Mouse (Mus musculus) activated CD4-positive, CD25-positive, alpha-beta regulatory T cell, adult 4 months (primary cell): ENCODE data around the gene Rad52. TPM values are rescaled to one million over a fixed set of nuclear protein-coding genes. Genes with fewer than 3 reads are reported as not detected.

Experiments
- ATAC-seq: one replicate; pipeline ENCODE4 v1.8.0; 2017
- polyA plus RNA-seq, 2 experiments: library from polyadenylated mRNA; unstranded; fragments of 100-300 nt; shearing (Covaris generic); gene quantifications; one replicate each; pipeline ENCODE4 v1.2.1; 2017

The Rad52 gene
- polyA plus RNA-seq: 10 to 100 TPM; 50.5 to 53.0 TPM

DNA sequence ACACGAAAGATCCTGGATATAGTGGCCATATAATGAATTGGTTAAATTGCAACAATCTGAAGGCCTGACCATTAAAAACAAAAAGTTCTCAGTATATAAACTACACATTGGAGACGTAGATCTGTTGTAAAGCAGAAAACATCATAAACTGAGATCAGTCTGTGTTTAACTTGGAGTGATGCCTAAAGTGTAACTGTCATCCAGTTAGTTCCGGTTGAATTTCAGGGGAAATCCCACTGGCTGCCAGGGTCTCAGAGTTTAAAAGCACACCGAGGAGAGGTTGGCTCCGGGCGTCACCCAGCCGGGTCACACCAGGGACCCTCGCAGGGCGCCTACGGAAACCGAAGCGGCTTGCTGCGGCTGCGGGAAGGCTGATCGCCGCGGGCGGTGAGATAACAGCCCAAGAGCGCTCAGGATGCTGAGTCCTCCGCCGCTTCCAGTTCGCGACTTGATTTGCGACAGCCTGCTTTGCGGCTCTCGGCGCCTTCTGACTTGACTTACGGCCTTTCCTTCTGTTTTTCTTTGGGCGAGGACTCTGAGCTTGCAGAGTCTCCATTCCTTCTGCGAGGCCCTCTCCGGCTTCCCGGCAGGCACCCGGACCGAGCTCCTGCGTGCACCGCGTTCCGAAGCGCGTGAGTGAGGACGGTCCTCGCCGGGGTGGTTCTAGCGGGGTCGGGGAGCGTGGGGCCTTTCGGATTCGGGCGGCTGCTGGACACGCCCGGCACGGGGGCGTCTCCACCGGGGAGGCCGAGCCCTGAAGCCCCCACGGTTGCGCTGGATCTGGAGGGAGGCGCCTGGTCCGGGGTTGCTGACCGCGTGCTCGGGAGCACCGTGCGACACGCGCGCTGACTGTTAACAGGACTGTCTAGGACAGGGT is at the start of gene Rad52:
Gene Rad52 (plus strand): TSS at position 495 of the 877 bp plus-strand sequence.
- peak; percentile 82 for ATAC-seq

DNA sequence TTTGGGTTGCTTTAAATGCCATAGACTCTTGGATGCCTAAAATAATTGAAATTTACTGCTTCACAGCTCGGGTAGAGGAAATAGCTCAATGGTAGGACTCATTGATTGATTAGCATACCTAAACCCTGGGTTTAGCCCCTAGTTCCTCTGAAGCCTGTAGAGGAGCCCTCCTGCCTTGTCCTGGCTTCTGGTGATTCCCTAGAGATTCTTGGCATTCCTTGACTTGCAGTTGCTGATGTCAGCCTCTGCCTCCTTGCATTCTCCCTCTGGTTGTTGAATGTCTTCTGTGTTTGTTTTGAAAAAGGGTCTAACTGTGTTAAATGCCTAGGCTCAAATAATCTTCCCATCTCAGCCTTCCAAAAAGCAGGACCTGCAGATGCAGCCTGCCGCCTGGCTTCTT is 48.3 kb upstream of the Rad52 start:
- no peak for ATAC-seq

DNA sequence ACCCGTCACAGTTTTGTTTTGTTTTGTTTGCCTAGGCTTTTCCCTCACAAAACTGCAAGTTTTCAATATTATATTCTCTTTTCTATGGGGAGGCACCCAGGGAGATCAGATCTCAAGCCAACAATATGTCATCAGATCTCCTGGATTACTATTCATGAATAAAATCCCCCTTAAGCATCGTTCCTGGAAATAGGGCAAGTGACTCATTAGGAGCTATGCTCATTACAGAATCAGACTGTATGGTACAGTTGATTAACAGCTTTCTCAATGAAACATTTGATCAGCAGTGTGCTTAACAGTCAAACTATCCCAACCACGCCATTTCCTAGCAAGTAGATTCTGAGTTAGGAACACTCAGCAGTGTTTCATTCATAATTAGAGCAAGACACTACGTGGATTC is 47.0 kb upstream of the Rad52 start:
- no peak for ATAC-seq

DNA sequence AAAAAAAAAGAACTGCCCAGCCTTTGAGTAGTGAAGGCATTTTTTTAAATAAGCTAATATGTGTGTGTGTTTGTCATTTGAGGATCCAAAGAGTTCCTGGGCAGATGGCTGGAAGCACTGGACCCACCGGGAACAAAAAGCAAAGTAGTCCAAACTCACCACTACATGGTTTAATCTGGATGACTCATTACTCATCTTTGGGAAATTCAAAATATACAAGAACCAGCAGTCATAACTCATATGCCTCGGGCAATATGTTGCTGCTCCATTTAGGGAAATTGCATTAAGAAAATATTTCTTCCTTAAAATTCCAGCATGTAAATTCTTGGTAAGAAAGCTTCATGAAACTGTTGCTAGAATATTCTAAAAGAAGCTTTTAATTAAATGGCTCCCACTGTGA is 42.3 kb upstream of the Rad52 start:
- ATAC-seq: no peak

DNA sequence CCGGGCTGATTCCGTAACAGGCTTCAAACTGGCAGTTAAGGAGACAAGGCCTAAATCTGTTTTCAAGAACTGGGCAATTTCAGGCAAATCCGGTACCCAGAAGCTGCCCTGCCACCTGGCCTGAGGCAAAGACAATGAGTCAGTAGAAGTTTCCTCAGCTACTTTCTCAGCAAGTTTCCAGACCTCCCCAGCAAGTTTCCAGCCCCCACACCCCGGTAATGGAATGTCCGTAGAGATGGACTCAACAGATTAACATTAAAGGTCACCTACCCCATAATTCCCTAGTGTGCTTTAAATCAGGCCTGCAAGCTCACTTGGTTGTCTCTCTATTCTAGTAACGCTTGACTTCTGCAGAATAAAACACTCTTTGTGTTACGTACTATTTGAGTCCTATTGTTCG is 41.0 kb upstream of the Rad52 start:
- no peak for ATAC-seq

DNA sequence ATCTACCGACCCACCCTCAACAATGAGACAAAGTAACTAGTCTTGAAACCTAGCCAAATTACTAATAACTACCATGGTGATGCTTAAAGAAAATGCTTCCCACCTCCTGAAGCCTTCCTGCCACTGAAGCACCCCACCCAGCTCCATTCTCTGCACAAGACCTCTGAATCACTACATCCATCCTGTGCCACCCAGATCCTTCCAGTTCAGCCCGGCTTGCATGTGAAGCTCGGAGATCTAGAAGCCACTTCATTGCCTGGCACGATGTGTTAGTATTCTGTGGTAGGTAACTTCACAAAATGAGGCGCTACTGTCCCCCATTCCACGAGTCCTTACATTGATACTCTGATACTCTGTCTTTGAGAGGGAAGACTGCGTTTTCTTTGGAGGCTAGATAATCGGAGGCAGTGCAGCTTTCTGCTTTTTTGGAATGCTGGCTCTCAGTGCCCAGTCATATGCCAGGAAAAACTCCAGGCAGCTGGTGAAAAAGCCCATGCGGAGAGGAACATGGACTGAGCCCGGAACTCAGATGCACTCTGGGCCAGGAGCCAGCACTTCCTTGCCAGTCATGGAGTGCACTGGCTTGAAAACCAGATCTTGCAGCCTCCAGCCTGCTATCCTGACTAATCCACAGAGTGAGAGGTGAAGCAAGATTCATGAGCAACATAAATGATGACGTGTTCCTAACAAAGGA is 38.0 kb upstream of the Rad52 start:
- no peak for ATAC-seq

DNA sequence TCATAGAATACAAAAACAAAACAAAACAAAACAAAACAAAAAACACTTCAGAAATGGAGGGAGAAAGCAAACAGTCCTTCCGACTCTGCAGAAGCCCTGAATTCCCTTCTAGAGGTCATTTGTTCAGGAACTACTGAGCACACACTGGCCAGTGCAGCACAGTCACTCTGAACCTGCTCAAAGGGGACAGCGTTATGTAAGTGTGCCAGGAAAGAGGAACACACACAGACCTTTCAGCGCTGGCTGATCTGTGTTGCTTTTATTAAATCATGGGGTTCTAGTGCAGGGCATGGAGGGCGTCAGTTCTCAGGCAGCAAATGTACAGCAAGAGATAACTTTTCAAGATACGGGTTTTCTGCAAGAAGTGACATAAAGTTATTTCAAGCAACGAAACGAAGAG is 19.3 kb upstream of the Rad52 start:
- ATAC-seq: no peak

DNA sequence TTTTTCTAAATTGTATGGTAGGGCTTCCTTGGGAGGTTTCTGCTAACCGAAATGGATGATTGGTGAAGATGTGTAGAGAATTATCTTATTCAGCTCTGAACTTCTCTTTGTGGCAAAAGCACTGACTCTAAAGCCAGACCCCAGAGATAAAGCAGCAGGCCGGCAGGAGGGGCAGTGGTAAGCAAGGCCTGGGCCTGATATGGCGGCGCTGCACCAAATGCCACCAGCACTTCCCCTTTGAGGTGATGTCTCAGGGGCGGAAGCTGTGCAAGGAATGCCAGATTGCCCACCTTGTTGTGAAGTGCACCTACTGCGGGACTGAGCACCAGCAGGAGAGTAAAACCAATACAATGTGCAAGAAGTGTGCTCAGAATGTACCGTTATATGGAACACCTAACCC is 9.8 kb upstream of the Rad52 start:
- no peak for ATAC-seq

DNA sequence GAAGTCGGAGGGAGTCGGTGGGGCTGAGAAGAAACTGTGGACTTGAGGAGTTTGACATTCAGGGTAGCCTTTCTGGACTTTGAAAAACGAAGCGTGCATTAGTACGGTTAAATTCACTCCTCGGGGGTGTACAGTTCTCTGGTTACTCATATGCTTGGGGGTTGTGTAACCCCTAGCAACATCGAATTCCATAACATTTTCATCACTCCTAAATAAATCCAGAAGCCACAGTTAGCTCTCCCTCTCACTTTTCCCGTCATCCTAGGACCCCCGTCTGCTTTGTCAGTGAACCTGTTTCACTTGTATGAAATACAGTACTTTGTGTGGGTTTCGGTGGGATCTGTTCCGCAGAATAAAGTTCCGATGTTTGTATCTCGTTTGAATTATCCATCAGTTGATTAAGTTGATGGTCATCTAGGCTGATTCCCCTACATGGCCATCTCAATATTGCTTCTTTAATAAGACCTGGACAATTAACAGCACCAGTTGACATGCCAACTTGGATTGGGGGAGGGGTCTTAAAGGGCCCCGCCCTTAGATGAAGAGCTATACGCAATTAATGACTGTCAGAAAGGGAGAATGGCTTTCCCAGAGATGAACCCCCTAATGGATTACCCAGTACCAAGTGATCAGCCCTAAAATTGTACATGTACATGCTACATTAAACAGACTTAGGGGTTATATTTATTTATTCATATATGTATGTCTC is 737 bp downstream of the Rad52 start:
- ATAC-seq: no peak

DNA sequence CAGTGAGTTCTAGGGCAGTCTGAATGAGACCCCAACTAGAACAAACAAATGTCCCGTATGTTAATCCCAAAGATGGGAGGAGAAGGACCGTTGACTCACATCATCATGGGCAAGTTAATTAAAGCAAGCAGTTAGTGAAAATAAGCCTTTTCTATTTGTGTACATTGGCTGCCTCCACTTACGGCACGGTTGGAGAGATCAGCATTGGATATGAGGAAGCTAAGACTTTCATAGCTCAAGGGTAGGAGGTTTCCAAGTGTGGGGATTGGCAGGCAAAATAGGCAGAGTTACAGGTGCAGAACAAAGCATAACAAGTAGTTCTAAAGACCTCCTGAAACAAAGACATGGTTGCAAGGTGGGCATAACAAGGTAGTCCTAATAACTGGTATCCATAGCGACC is 3.0 kb downstream of the Rad52 start:
- ATAC-seq: no peak

DNA sequence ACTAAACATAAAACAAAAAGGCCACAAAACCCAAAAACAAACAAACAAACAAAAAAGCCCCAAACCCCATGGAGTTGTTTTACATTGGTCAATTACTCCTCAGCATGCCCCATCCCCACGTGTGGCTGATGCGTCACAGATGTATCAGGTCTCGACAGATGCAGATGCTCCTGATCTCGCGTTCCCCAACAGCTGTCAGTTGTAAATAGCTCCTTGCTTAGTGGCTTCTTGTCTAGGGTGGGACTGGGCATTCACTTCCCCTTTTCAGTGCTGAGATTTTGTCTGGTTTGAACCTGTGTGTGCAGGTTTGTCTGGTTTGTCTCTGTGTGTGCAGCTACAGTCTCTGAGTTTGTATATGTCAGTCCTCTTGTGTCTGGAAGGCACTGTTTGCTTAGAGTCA is 9.5 kb downstream of the Rad52 start:
- ATAC-seq: no peak

DNA sequence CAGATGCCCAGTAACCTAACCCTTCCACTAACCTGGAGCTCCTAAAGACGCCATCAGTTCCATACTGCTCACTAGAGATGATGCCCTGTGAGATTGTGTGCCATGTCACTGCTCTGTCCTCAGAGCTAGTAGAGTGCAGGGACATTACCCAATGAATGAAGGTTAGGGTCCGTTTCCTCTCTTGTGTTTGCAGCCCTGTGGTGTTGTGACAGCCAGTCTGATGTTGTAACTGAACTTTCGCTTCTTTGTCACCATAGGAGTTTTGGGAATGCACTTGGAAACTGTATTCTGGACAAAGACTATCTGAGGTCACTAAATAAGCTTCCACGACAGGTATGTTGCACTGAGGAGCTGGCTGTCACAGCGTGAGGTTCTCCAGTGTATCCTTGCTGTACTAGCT is 13.2 kb downstream of the Rad52 start:
- ATAC-seq: no peak

DNA sequence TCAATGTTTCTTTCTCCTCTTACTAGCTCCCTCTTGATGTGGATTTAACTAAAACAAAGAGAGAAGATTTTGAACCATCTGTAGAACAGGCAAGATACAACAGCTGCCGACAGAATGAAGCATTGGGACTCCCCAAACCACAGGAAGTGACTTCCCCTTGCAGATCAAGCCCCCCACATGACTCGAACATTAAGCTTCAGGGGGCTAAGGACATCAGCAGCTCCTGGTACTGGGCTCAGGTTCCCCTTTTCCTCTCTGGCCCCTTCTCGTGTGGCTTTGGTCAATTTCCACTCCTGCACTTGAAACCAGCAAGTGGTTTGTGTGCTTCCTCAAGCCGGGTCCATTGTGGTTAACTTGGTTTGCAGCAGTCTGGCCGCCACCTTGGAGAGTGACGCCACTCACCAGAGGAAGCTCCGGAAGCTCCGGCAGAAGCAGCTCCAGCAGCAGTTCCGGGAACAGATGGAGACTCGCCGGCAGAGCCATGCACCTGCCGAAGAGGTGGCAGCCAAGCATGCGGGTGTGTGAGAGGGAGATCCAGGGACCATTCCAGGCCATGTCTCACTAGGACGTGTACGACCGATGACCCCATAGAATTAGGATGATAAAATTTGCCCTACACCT is 16.2 kb downstream of the Rad52 start:
- ATAC-seq: peak; percentile 10

DNA sequence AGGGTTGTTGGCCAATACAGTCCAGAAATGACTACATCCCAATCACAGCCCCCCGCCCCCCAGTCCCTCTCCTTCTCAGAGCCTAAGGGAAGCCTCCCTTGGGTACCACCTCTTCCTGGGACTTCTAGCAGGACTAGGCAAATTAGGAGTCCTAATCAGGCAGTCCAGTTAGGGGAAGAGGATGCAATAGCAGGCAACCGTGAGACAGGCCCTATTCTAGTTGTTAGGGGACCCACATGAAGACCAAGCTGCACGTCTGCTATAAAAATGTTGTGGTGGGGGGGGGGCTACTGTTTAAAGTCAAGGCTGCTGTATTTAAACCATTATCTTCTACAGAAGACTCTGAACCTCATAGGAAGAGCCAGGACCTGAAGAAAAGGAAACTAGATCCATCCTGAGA is 19.6 kb downstream of the Rad52 start:
- no peak for ATAC-seq

DNA sequence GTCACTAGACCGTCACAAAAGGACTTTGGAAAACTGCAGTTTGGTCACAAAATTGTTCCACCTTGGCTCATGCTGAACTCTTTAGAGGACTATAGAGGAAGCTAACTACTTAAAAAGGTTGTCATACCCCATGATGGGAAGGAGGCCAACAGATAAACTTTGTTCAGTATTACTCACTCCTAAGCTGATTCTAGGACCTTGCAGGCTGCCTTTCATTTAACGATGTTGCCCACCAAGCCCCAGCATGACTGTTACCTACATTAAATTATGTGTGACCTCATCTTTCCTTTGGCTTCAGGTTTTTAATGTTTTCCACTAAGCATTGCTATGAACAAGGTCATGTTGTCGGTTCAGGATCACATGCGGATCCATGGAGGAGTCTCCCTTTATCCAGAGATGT is 20.0 kb downstream of the Rad52 start:
- ATAC-seq: no peak

DNA sequence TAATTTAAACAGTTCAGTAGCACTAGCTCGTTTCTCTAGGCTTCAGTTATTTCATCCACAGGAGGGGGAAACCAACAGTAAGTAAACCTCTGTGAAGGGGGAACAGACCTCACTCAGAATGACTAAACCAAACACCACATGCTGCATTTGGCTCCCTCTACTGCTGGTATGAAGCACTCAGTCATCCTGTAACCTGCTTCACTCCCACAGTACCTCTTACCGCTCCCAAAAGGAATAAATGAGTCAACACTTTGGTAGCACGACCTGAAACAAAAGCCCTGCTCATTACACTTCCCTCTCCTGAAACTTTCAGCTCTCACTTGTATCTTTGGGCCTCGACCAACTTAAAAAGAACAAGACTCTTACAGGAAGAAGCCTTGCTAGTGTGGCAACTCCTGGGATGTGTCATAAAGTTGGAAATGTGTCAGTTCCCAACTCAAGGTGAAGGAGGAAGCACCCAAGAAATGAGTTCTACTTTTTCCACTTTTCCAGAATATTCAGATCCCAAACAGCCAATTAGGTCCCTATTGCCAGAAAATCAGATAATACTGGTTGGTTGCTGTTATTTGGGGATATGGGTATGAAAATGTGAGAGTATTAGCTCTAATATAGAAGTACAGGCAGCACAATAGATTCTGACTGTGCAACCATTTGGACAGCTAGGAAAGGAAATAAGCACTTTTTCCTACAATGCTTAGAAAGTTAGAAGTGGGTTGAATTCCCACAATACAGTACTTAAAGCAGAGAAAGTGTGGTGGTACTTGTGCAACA is 21.9 kb downstream of the Rad52 start:
- ATAC-seq: no peak

Other genes starting within 250 kb of the Rad52 start
- gene Erc1, start 54.5 kb upstream of the Rad52 start, polyA plus RNA-seq: 1 to 10 TPM; 4.7 to 6.6 TPM
- 100 to 1,000 TPM in 1 of 2 experiments, 10 to 100 TPM in 1; 91.0 to 116 TPM for gene Wnk1, start 136.0 kb downstream of the Rad52 start, polyA plus RNA-seq
- gene Ninj2, start 190.7 kb downstream of the Rad52 start, polyA plus RNA-seq: 1 to 10 TPM; 2.3 to 2.9 TPM